Mouse (Mus musculus): ENCODE results near the gene Gna13.

The Gna13 gene

DNA sequence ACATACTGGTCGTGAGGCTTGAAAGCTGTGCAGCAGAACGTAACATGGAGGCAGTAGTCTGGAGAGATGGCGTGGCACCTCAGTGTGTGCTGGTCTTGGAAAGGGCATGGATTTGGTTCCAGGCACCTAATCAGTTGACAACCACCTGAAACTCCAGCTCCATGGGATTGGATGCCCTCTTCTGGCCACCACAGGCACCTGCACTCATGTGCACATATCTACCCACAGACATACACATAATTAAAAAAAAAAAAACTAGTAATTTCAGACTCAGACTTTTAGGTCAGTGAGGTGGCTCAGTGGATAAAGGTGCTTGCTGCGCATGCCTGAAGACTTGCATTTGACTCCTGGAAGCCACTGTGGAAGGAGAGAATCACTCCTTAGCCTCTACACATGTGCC, 59.6 kb downstream of the Gna13 start:
- no peak for DNase-seq (ENCODE audit: low read depth, low spot score)

DNA sequence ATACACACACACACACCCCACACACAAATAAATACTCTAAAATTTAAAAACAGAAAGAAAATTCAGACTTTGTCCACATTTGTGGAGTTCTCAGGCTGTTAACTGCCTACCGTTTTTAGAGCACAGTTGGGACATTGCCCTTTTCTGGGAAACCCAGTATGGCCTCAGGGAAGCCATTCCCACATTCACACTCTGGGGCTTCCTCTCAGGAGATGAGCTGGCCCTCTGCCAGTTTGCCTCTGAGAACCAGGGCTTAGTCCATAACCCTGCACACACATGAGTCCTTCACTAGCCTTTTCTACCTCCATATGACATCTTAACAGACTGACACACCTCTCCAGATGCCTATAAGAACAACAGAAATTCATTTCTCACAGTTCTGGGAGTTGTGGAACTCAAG, 60.7 kb downstream of the Gna13 start:
- DNase-seq (ENCODE audit: low read depth, low spot score), result no peak

DNA sequence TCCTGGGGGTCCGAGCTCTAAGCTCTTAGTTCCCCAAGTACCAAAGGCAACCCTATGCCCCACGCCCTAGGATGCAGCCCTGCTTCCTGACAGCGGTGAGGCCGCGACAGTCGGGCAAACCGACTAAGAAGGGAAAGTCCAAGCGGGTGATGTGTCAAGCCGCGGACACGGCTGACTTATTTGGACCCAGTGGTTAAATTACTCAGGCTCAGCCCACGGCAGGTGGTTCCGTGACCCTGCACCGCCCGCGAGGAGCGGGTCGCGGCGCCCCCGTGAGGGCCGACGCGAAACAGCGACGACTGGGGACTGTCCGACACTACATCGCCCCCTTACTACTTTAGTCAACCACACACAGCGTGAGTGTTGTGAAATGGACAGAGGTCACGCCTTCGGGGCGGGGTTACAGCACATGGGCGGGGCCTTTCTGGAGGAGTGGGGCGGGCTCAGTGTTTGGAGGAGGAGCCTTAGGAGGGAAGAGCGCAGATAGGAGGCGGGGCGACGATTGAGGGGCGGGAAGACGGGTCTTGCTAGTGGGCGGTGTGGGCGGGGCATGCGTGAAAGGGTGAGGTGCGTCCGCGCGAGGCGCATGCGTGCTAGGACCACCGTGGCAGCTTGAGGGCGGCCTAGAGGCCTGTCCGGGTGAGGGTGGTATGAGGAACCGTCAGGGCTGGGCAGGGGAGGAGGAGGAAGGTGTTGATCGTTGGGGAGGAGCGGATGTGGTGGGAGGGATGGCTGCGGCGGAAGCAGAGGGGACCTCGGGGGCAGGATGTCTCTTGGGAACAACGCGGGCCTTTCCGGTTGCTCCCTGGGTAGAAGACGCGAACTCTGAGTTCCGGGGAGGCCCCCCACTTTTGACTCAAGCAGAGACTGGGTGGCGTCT, 63.0 kb downstream of the Gna13 start, which contains the start of gene Amz2:
Gene Amz2, plus strand, starts transcription at position 555 of the 880 bp plus-strand sequence.
- DNase-seq (ENCODE audit: low read depth, low spot score), result peak; percentile 99

DNA sequence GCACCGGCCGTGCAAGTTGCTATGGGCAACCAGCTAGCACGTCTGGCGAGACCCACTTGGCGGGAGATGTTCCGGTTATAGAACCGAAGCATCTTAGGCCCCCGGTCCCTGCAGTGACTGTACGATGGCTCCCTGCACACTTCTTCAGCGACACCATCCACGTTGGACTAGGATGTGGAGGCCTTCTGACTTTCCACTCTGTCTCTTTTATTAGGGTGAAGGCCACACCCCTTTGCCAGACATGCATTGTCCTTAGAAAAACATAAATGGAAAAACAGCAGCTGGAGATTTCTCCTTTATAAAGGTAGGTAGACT, 63.6 kb downstream of the Gna13 start:
- DNase-seq (ENCODE audit: low read depth, low spot score), result no peak

DNA sequence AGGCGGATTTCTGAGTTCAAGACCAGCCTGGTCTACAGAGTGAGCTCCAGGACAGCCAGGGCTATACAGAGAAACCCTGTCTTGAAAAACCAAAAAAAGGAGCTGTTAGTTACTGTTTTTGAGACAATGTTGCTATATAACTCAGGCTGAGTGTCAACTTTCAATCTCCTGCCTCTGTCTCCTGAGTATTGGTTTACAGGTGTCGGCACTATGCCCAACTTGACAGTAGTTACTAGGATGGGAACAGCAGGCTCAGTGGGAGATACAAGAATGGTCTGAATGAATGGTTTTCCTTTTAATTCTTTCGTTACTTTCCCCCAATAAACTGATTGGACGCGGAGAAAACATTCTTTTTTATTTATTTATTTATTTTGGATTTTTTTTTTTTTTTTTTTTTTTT, 64.7 kb downstream of the Gna13 start:
- DNase-seq (ENCODE audit: low read depth, low spot score), result peak; percentile 17

DNA sequence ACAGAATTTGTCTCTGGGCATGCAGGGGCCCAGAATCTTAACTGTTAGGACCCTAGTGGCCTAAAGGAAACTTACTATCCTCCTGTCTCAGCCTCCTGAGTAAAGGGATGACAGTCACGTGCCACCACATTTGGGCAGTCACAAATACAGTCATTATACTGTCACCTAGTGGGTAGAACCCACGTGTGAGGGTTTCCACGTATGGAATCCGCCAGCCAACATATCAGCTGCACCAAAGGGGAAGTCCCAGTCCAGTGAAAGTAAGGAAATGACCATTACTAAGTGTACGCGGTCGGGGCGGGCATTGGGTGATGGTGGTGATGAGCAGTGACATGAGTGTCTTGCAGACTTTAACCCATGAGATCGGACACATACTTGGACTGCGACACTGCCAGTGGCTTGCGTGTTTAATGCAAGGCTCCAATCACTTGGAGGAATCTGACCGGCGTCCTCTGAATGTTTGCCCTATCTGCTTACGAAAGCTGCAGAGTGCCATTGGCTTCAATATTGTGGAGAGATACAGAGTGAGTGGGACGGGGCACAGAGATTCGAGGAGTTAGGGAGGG, 71.7 kb downstream of the Gna13 start:
- peak; percentile 75 for DNase-seq (ENCODE audit: low read depth, low spot score)

DNA sequence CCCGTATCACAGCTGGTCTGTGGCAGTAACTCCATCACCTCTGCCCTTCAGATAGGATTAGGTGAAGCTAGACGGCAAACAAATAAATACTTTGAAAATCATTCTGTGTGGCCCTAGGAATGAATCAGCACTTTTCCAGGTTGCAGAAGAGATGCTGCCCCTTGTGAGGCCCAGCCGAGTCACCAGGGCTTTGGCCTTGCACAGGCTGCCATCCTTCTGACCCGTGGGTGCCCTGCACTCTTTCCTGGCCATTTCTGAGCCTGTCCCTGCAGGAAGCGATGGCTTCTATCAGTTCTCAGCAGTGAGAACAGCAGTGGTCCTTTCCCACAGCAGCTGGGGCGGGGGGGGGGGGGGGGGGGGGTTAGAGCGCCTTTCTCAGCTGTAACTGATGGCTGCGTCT, 74.3 kb downstream of the Gna13 start:
- no peak for DNase-seq (ENCODE audit: low read depth, low spot score)

DNA sequence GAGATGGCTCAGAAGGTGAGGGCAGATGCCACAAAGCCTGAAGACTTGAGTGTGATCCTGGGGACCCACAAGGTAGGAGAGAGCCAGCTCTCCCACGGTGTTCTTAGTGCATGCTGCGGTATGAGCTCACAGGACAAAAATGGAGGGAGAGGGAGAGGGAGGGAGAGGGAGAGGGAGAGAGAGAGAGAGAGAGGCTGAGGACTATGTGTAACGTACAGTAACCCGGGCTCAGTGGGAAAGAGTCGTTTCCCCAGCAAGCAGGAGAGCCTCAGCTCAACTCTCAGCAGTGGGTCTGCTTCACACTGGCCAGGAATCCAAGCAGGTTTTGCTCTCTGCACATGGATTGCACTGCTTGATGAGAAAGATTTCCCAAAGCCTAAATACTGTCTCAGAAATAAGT, 76.6 kb downstream of the Gna13 start:
- DNase-seq (ENCODE audit: low read depth, low spot score), result no peak

DNA sequence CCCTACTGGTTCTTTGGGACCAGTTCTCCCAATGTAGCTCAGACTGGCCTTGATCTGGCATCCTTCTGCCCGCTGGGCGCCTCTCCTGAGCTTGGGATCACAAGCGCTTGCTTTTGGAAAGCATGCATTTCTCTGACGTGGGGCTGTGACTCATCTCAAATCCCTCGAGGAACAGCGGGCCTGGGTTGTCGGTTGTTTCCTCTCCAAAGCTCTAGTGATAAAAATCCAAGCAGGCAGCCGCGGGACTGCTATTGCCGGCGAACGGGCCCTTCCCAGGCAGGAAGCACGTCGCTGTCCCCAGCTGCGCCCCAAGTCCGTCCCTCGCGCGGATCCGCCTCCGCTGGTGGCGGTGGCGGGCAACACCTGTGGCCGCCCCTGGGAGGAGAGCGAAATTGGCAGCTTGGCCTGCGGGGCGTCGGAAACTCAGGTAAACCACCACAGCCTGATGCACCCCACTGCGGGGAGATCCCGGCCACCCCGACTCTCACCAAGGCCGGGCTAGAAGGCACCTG, 77.3 kb downstream of the Gna13 start:
- DNase-seq (ENCODE audit: low read depth, low spot score), result peak; percentile 90

DNA sequence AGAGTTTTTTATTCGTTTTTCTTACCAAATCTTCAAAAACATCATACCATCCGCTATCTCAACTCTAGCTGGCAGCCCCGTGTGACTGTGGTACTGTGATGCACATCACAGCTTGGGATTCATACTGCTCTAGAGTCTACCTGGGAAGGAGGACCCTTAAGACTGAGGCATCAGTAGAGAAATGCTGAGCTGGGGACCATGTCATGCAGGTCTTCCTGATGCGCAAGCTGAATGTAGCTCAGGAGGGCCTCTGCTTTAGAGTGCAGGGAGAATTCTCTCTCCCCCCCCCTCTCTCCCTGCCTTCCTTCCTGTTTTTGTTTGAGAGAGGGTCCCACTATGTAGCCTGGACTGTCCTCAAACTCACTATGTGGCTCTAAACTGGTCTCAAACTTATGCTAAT, 78.0 kb downstream of the Gna13 start:
- DNase-seq (ENCODE audit: low read depth, low spot score), result peak; percentile 33

DNA sequence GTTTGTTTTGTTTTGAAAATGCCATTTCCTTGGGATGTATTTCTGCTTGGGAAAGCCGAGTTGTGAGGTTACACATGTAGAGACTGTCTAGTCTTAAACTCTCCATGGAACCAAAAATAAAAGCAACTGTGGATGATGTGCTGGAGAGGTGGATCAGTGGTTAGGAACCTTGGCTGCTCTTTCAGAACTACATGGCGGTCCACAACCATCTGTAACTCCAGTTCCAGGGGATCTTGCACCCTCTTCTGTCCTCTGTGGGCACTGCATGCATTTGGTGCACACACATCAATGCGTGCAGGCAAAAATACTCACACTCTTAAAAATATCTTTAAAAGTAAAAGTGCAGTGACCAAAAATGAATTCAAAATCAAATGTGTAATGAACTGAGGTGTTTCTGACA, 78.5 kb downstream of the Gna13 start:
- DNase-seq (ENCODE audit: low read depth, low spot score), result peak; percentile 79

DNA sequence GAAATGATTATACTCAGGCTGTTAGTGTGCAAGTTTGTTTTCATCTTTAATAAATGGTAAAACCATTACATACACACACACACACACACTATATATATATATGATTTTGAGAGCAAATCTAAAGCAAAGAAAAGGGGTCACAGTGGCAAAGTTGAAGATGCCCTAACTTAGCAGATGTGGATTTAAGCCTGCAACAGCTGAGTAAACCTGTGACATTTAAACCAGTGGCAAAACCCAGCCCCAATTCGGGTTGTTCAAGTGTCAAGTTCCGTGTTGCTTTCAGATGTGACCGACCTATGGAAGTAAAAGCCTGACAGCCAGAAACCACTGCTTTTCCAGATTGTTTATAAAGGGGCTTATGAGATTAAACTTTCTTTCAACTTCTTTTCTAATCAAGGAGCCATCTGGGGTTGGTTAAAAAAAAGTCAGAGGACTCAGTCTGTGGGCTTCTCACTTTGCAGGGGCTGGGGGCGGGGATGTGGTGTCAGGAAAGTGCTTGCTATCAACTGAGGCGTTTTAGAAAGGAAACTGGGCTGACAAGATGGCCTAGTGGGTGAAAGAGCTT, 79.6 kb downstream of the Gna13 start:
- peak; percentile 27 for DNase-seq (ENCODE audit: low read depth, low spot score)

DNA sequence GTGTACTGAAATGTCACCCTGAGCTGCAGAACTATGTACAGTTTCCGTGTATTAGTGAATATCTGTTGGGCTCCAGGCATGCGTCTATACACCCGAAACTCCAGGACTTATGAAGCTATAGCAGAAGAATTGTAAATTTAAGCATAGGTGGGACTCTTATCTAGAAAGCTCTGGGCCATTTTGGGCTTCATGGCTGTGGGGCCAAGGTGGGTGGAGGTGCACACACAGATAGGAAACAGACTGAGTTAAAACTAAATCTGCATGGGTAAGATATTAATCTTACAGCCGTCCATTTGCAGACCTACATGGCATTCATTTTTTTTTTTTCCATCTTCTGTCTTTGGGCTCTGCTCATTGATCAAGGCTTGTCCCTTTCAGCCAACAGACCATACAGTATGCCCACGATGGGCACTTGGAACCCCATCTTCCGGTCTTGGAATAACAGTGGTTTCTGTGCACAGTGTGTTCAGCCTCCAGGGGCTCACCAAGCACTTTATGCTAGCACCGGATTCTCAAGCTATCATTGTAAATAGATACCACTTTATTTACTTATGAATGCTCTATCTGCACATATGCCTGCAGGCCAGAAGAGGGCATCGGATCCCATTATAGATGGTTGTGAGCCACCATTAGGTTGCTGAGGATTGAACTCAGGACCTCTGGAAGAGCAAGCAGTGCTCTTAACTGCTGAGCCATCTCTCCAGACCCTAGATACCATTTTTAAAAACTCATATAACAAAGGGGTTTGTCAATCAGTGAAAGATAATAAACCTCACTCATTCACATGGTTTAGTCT, 81.0 kb downstream of the Gna13 start:
- DNase-seq (ENCODE audit: low read depth, low spot score), result no peak

DNA sequence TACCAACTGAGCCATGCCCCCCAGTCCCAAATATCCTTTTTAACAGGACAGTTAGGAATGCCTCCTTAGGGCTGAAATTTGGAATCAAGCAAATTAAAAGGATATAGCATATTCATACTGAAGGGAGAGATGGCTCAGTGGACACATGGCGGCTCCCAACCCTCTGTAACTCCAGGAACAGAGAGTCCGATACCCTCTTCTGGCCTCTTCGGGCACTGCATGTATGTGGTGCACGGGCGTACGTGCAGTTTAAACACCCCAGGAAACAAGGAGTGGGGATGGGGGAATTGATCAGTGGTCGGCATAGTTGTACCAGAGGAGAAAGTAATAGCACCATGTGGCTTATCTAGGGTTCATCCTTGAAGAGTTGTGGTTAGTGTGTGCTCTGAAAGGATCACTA, 82.0 kb downstream of the Gna13 start:
- peak; percentile 39 for DNase-seq (ENCODE audit: low read depth, low spot score)

DNA sequence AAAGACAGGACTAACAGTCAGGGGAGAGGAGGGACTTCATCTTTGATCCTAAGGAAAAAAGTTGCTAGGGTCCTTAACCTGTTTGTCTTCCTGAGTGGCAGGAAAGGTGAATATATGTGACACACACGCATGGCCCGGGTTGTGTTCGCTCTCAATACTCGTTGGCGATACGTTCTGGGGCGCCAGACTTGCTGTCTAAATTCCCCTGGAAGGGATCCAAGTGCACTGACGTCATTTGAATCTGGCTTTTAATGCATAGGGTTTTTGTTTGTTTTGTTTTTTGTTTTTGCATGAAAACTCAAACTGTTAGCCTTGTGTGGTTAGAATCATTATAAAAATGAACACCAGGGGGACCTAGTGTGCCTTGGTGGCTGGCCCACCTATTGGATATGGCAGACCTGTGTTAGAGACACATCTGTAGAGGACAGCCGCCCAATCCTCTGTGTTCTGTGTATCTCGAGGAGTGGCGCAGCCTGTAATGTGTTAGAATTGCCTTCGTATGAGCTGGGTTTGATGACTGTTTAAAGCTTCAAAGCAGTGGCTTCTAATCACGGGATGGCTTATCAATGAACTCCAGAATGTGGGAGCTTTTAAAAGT, 82.9 kb downstream of the Gna13 start:
- DNase-seq (ENCODE audit: low read depth, low spot score), result peak; percentile 76

Data from CD4-positive helper T cell, adult 2 months (primary cell).